Mouse (Mus musculus) liver, adult 2 months (tissue): ENCODE measurements at regions not wholly inside any gene's neighbourhood (a gene's known extent, or its start where the extent isn't known, plus 50 kb on each side); places are given as distances from the start of the nearest gene placed in this dataset.

Source experiments
- CTCF ChIP-seq: fragments of 200-500 bp; IDR thresholded peaks from 2 replicates; pipeline ENCODE4 v1.5.1; 2011; ENCODE audit warnings: low read depth, low read length, control low read depth
- POLR2A ChIP-seq: fragments of 200-500 bp; IDR thresholded peaks from 2 replicates; pipeline ENCODE4 v1.6.1; 2011; ENCODE audit warnings: low read length, control low read depth; ENCODE audit not compliant: insufficient read depth; ENCODE audit errors: extremely low read depth

- TF ChIP-seq POLR2A: no peak
- no peak for TF ChIP-seq CTCF
These were observed 145.8 kb upstream of the Syt13 start for GRCm38 (mm10) chr2:92769061-92769460.
